Mouse (Mus musculus) kidney, embryonic 16.5 days (tissue): ENCODE measurements around the gene Fosl2. TPM values are rescaled to one million over a fixed set of nuclear protein-coding genes. Genes with fewer than 3 reads are reported as not detected.

Source experiments
- ATAC-seq: fragments of 200-750 bp; cut with Nextera tagmentation; 2 replicates; pipeline ENCODE4 v1.8.0; 2017; ENCODE audit warnings: moderate TSS enrichment; ENCODE audit not compliant: low FRiP score, low TSS enrichment
- H3K27ac ChIP-seq: fragments of 300-500 bp; sonication (generic); 2 replicates; pipeline ENCODE4 v1.5.1; 2014; ENCODE audit warnings: low read length
- H3K27me3 ChIP-seq: fragments of 300-500 bp; sonication (generic); 2 replicates; pipeline ENCODE4 v1.6.1; 2014; ENCODE audit warnings: low read length, control low read depth, mixed read lengths; ENCODE audit not compliant: insufficient read depth
- H3K36me3 ChIP-seq: fragments of 300-500 bp; sonication (generic); 2 replicates; pipeline ENCODE4 v1.6.1; 2014; ENCODE audit warnings: low read length, control low read depth, mixed read lengths; ENCODE audit not compliant: insufficient read depth
- H3K4me1 ChIP-seq: fragments of 300-500 bp; sonication (generic); 2 replicates; pipeline ENCODE4 v1.6.1; 2014; ENCODE audit warnings: low read length, control low read depth, mixed read lengths; ENCODE audit not compliant: insufficient read depth
- H3K4me2 ChIP-seq: fragments of 300-500 bp; sonication (generic); replicated peaks from 2 replicates; pipeline ENCODE4 v1.6.1; 2014; ENCODE audit warnings: low read depth, low read length
- H3K4me3 ChIP-seq: fragments of 300-500 bp; sonication (generic); 2 replicates; pipeline ENCODE4 v1.5.1; 2014; ENCODE audit warnings: mild to moderate bottlenecking, low read length
- H3K9ac ChIP-seq: fragments of 300-500 bp; sonication (generic); replicated peaks from 2 replicates; pipeline ENCODE4 v1.6.1; 2014; ENCODE audit warnings: low read length
- H3K9me3 ChIP-seq: fragments of 300-500 bp; sonication (generic); 2 replicates; pipeline ENCODE4 v1.6.1; 2016; ENCODE audit warnings: low read length, control low read depth
- WGBS: fragments of 180-500 bp; shearing (Covaris S2); extraction: QIAGEN DNeasy Blood & Tissue Kit; methylation state at CpG from one replicate; pipeline ENCODE4 v1.1.7; 2014; 5-methylcytosine and 5-hydroxymethylcytosine counted together
- polyA plus RNA-seq: library from polyadenylated mRNA; unstranded; fragments of >200 nt; fragmentation: Nextera tagmentation; extraction: Ambion mirVana; gene quantifications from 2 replicates; pipeline ENCODE4 v1.2.1, GENCODE M21; 2015

Gene Fosl2
- polyA plus RNA-seq, result 5.5 and 6.5 TPM in 2 replicates

- Histone ChIP-seq H3K4me3 (peak within 1 kb of the TSS; percentile 85), H3K9ac (peak within 1 kb of the TSS; percentile 94), H3K27ac (peak within 1 kb of the TSS; percentile 99), H3K36me3 (no peaks in the 10 kb centered on the region), H3K9me3 (no peaks in the 10 kb centered on the region), H3K4me2 (peak within 1 kb of the TSS; percentile 87), H3K27me3 (no peaks in the 10 kb centered on the region), H3K4me1 (peaks cover 46% of the 10 kb centered on the region)
- WGBS, result under 1% methylated on average over 65 of the region's 85 CpGs
- ATAC-seq, result peak; percentile 91
Observed at GRCm38 (mm10) chr5:32135336-32136206, at the start of gene Fosl2. Fosl2 (plus strand) TSS chr5:32135801.

DNA sequence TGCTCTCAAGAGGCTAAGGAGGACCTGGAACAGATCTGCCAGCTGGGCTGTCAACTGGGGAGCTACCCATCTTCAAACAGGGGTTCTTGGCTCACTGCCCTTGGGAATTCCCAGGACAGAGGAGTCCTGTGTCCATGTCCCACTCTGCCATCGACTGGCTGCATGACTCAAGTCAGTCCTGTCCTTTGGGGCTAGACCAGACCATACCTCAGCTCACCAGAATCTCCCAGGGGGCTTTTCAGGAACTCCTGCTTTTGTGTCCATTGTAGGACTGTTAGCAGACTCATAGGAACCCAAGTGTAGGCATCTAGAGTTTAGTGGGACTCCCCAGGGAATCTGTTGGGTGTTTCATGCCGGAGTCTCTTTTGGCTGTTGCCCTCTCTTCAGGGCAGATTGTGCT lies 49.6 kb upstream of the Fosl2 start:
- Histone ChIP-seq H3K36me3 (0 out of 2 replicates have a peak, but pooled peaks cover 5% of the 10 kb centered on the region), H3K4me1 (peaks cover 4% of the 10 kb centered on the region; the same call in 1 of the 2 replicates), H3K27ac (no peak overlapping the region), H3K9me3 (no peaks in the 10 kb centered on the region), H3K4me3 (no peak overlapping the region), H3K9ac (no peak overlapping the region), H3K4me2 (no peak overlapping the region), H3K27me3 (no peaks in the 10 kb centered on the region)
- no peak for ATAC-seq
- 86% methylated on average over 2 of the region's 2 CpGs for WGBS

GRCm38 (mm10) chr5:32086526-32087090 lies 49.0 kb upstream of the Fosl2 start:
- peaks cover 4% of the 10 kb centered on the region; the same call in 1 of the 2 replicates for H3K4me1 ChIP-seq
- H3K4me2 ChIP-seq, result no peak overlapping the region
- H3K36me3 ChIP-seq, result 0 out of 2 replicates have a peak, but pooled peaks cover 5% of the 10 kb centered on the region
- 80% methylated on average over 6 of the region's 6 CpGs for WGBS
- H3K9ac ChIP-seq, result no peak overlapping the region
- H3K9me3 ChIP-seq, result no peaks in the 10 kb centered on the region
- no peak overlapping the region for H3K27ac ChIP-seq
- no peak for ATAC-seq
- no peak overlapping the region for H3K4me3 ChIP-seq
- H3K27me3 ChIP-seq, result no peaks in the 10 kb centered on the region

GRCm38 (mm10) chr5:32089481-32089880 lies 46.1 kb upstream of the Fosl2 start:
- H3K4me2 ChIP-seq, result no peak overlapping the region
- H3K36me3 ChIP-seq, result 0 out of 2 replicates have a peak, but pooled peaks cover 5% of the 10 kb centered on the region
- 15% methylated on average over 5 of the region's 5 CpGs for whole genome bisulfite sequencing
- H3K27ac ChIP-seq, result no peak overlapping the region
- no peaks in the 10 kb centered on the region for H3K9me3 ChIP-seq
- H3K9ac ChIP-seq, result no peak overlapping the region
- no peak overlapping the region for H3K4me3 ChIP-seq
- no peaks in the 10 kb centered on the region for H3K27me3 ChIP-seq
- ATAC-seq, result no peak
- H3K4me1 ChIP-seq, result peaks cover 4% of the 10 kb centered on the region; the same call in 1 of the 2 replicates

DNA sequence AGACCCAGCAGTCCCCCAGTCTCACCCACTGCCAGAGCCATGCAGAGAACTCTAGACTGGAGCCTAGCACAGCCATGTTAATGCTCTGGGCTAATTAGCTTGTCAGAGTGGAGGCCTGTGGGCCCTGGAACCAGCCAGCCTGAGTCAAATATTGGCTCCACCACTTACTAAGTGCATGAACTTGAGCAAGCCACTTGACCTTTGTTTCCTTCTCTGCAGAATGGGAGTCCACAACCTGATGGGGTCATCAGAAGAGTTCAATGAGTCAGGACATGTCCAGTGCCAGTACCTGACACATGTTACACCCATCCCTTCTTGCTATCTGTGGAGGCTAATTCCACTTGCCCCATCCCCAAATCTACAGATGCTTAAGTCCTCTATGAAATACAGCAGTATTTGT lies 43.3 kb upstream of the Fosl2 start:
- H3K36me3 ChIP-seq, result no peaks in the 10 kb centered on the region
- peaks cover 4% of the 10 kb centered on the region; the same call in 1 of the 2 replicates for H3K4me1 ChIP-seq
- no peak overlapping the region for H3K4me2 ChIP-seq
- H3K4me3 ChIP-seq, result no peak overlapping the region
- H3K9me3 ChIP-seq, result no peaks in the 10 kb centered on the region
- H3K27me3 ChIP-seq, result no peaks in the 10 kb centered on the region
- no peak for ATAC-seq
- H3K27ac ChIP-seq, result no peak overlapping the region
- H3K9ac ChIP-seq, result no peak overlapping the region

DNA sequence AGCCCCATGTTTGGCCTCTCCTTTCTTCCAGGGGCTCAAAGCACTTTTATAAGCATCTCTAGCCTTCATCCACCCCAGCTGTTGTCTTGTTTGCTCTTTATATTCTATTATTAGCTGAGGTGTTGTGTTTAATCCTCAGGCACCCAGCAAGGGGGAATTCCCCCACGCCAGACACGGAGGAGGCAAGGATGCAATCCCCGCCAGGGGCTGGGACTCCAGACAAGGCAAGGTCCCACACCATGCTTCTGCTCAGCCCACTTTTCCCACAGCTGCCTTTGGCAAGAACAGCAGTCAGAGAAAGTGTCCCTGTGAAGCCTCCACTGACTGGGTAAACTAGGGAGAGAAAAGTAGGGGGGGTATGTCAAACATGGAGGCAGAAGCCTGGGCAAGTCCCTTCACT lies 36.9 kb upstream of the Fosl2 start:
- WGBS, result 78% methylated on average over 3 of the region's 3 CpGs
- no peak for ATAC-seq
- Histone ChIP-seq H3K4me3 (no peak overlapping the region), H3K27ac (no peak overlapping the region), H3K36me3 (no peaks in the 10 kb centered on the region), H3K4me2 (no peak overlapping the region), H3K9me3 (no peaks in the 10 kb centered on the region), H3K4me1 (peaks cover 6% of the 10 kb centered on the region; the same call in 1 of the 2 replicates), H3K27me3 (no peaks in the 10 kb centered on the region), H3K9ac (no peak overlapping the region)

- no peak overlapping the region for H3K4me2 ChIP-seq
- H3K4me1 ChIP-seq, result peaks cover 6% of the 10 kb centered on the region; the same call in 1 of the 2 replicates
- no peak overlapping the region for H3K27ac ChIP-seq
- WGBS, result 32% methylated on average over 5 of the region's 5 CpGs
- no peaks in the 10 kb centered on the region for H3K36me3 ChIP-seq
- H3K4me3 ChIP-seq, result no peak overlapping the region
- no peaks in the 10 kb centered on the region for H3K27me3 ChIP-seq
- no peak overlapping the region for H3K9ac ChIP-seq
- no peaks in the 10 kb centered on the region for H3K9me3 ChIP-seq
- peak; percentile 81 for ATAC-seq
Observed at GRCm38 (mm10) chr5:32102484-32102883, 33.1 kb upstream of the Fosl2 start.

DNA sequence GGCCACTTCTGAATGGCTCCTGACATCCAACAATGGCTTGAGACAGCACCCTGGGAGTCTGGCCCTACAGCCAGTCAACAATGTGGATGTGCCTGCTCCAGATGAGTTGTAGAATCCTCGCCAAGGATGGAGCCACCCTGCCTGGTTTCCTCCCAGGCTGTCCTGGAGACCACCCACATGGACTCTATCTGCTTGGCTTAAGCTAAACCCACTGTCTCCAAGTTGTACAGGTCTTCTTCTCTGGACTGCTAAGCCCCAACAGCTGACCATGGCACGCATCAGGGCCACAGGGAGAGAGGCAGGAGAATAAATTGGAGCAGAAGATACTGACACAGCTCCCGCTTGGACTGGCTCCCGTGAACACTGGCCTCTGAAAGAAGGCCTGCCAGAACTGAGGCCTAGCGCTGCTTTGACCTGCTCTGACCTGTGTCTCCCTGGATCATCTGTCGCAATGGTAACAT lies 32.6 kb upstream of the Fosl2 start:
- Histone ChIP-seq H3K4me1 (peaks cover 6% of the 10 kb centered on the region; the same call in 1 of the 2 replicates), H3K36me3 (no peaks in the 10 kb centered on the region), H3K27me3 (no peaks in the 10 kb centered on the region), H3K9me3 (no peaks in the 10 kb centered on the region), H3K4me3 (no peak overlapping the region), H3K27ac (no peak overlapping the region), H3K9ac (no peak overlapping the region), H3K4me2 (no peak overlapping the region)
- WGBS, result 66% methylated on average over 6 of the region's 6 CpGs
- 0 out of 2 replicates have a peak, but pooled peaks have one; percentile 21 for ATAC-seq

DNA sequence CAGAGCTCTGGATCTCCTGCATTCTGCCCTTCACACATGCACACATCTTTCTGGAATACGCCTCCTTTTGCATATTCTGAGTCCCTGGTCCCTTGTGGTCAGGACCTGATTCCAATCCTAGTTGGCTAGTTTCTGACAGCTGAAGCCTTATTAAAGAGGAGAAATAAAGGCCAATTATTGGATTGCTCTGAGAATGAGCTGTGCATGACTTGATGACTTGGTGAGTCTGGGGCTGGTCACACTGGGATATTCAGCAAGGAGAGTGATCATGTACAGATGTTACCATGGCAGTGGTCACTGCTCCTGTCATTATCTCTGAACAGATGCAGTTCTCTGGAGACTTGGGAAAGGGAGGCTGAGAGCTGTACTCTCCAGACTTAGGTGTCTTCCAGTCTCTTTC lies 32.1 kb upstream of the Fosl2 start:
- Histone ChIP-seq H3K27ac (no peak overlapping the region), H3K9me3 (no peaks in the 10 kb centered on the region), H3K4me2 (no peak overlapping the region), H3K4me1 (peaks cover 6% of the 10 kb centered on the region; the same call in 1 of the 2 replicates), H3K27me3 (no peaks in the 10 kb centered on the region), H3K4me3 (no peak overlapping the region), H3K36me3 (no peaks in the 10 kb centered on the region), H3K9ac (no peak overlapping the region)
- WGBS, result 96% methylated on average over 1 of the region's 1 CpGs
- ATAC-seq, result no peak
